Mouse (Mus musculus) kidney, adult 10 weeks (tissue): ENCODE data around the gene Pyy. TPM values are rescaled to one million over a fixed set of nuclear protein-coding genes. Genes with fewer than 3 reads are reported as not detected.

Experiments used
- polyA plus RNA-seq: library from polyadenylated mRNA; stranded (reverse); fragments of 350-450 nt; fragmentation: Illumina TruSeq; extraction: RNeasy Lipid Tissue Mini Kit (QIAGEN cat#74804); gene quantifications from one replicate; pipeline ENCODE4 v1.2.3, GENCODE M21; 2014; ENCODE audit warnings: low read depth, low replicate concordance

Gene Pyy
- not detected for polyA plus RNA-seq

DNA sequence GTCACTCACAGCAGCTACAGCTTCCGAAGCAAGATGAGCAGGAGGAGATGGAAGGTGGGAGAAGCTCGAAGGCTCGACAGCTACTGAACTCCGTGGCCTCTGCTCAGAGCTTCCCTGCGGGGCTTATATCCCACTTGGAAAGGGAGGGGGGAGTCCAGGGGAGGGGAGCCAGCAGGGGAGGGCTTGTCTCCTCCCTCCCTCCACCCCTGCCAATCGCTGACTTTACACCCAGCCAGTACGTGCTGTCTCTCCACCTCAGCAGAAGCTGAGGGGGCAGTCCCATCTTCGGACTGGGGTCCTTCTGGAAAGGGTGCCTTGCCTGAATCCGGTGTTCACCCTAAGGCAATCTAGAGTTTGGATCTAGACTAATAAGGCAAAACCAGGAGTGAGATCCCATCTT, at the start of gene Pyy:
Pyy (minus strand) TSS at position 101 of the 400 bp plus-strand sequence.

DNA sequence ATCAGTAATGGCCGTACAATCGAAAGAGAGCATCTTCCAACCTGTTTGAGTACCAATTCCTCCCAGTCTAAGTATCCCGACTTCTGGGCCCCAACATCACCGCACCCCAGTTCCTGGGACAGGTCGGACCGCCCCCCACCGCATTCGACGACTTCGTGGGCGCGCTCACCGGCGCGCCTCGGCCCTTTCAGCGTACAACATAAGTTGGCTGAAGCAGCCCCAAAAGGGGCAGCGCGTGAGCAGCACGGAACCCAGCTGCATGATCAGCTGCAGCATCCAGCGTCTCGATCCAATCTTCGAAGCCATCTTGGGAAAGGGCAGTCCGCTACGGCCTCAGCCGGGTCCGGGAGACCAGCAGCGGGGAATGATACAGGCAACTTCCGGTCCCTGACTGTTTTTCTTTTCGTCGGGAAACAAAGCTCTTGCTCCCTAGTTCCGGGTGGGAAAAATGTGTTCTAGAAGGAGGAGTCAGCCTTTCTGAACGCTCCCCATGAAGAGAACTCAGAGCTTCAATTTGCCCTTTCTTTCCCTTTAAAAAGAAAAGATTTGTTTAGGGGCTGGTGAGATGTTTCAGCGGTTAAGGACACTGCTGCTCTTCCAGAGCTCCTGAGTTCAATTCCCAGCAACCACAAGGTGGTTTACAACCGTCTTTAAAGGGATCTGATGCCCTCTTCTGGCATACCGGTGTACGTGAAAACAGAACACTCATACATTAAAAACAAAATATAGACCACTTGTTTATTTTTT, 48.6 kb upstream of the Pyy start, which contains the start of gene Tmem101:
Tmem101 (minus strand) TSS at position 366 of the 747 bp plus-strand sequence.

DNA sequence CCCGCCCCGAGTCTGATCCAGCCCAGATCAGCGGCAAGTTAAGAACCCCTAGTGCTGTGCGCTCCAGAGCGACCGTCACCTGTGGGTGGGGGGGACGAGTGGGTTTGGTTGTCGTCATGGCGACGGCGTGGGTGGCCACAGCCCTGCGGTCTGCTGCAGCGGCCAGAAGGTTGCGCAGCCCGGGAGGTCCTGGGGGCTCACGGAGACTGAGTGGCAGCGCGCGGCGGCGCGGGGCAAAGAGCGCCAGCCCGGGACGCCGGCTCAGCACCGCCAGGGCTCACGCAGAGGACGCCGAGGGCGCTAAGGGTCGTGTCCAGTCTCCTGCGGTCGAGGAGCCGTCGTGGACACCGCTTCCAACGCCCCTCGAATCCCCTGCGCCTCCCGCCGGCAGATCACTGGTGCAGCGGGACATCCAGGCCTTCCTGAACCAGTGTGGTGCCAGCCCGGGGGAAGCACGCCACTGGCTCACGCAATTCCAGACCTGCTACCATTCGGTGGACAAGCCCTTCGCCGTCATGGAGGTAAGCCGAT, 37.9 kb upstream of the Pyy start, which contains the start of gene Nags:
Nags (plus strand) TSS at position 43 of the 531 bp plus-strand sequence.

DNA sequence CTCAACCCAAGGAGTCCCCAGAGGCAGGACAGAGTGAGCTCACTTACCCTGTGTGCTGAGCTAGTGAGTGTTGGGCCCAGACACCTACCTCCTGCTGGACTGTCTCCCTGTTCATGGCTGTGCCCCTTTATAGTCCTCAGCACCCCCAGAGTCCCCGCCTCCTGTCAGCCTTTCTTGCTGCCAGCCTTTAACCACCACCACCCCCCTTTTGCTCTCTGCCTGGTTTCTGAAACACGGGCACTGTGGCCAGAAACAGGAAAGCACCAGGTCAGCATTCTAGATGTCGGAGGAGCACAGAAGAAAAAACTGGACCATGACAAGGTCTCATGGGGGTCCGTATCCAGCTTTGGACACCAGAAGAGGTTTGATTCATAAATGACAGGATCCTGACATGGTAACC, 6.4 kb downstream of the Pyy start, which contains the start of gene Ppy:
Ppy (minus strand) TSS at position 101 of the 400 bp plus-strand sequence.

DNA sequence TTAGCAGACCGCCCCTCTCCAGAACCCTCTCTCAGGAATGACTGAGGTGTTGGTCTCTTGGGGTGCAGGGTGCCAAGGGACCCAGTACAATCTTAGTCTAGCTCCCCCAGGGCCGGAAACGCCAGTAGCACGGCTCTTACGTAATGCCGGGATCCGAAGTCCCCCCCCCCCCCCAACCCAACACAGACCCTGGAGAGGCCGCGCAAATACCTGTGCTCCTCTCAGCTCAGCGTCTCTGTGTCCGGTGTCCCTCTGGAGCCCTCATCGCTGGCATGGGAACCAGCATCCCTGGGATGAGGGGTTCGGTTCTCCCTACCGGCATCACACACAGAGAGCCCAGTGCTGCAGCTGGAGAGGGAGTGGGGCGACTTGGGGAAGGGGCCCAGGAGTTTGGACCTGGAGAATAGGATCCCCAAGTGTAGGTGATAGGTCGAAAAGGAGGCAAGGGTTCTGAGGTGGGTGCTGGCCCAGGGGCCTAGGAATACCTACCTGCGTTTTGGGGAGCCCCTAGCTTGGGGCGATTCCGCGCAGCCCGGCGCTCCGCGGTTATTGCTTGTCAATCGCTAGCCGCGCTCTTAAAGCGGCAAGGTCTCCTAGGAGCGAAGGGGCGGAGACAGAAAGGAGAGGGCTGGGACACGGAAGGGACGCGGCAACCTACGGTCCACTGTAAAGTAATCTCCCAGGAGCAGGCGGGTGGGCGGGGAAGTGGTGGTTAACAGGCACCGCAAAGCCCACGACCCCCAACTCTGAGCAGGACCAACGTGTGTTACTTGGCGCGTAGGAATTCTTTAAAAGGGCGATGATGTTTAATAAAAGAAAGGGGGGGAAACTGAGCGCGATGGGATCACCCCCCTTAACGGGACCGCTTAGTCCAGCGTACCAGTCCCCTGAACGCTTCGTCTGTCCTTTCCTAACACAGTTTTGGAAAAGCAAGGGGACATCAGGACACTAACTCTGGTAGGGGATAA, 19.4 kb downstream of the Pyy start, which contains the start of gene Mpp2:
Mpp2 (minus strand) TSS at position 585 of the 968 bp plus-strand sequence.

Other genes with a start within 250 kb of the Pyy start
- gene Meox1, start 213.5 kb downstream of the Pyy start, polyA plus RNA-seq, result 2.7 TPM
- gene Sost, start 140.8 kb downstream of the Pyy start, polyA plus RNA-seq, result 0.28 TPM
- gene Cfap97d1, start 123.6 kb downstream of the Pyy start, polyA plus RNA-seq, result not detected
- 32.9 TPM for gene Dusp3, start 120.8 kb downstream of the Pyy start, polyA plus RNA-seq
- gene Mpp3, start 79.4 kb downstream of the Pyy start, polyA plus RNA-seq, result 0.44 TPM
- 19.1 TPM for gene Cd300lg, start 66.3 kb downstream of the Pyy start, polyA plus RNA-seq
- 0.49 TPM for gene Mpp2, start 19.3 kb downstream of the Pyy start, polyA plus RNA-seq
- gene Ppy, start 6.5 kb downstream of the Pyy start, polyA plus RNA-seq, result not detected
- not detected for gene Nags, start 37.7 kb upstream of the Pyy start, polyA plus RNA-seq
- 2.8 TPM for gene Tmem101, start 48.6 kb upstream of the Pyy start, polyA plus RNA-seq
- gene Lsm12, start 77.5 kb upstream of the Pyy start, polyA plus RNA-seq, result 31.2 TPM
- gene G6pc3, start 81.8 kb upstream of the Pyy start, polyA plus RNA-seq, result 0.93 TPM
- 0.44 TPM for gene Hdac5, start 122.3 kb upstream of the Pyy start, polyA plus RNA-seq
- not detected for gene BC030867, start 141.1 kb upstream of the Pyy start, polyA plus RNA-seq
- gene Asb16, start 160.9 kb upstream of the Pyy start, polyA plus RNA-seq, result not detected
- gene Tmub2, start 177.1 kb upstream of the Pyy start, polyA plus RNA-seq, result 7.2 TPM
- 4.4 TPM for gene Atxn7l3, start 188.8 kb upstream of the Pyy start, polyA plus RNA-seq
- gene Ubtf, start 211.9 kb upstream of the Pyy start, polyA plus RNA-seq, result 31.2 TPM